Mouse (Mus musculus): Measurements from ENCODE around the gene Cd209a. TPM values are rescaled to one million over a fixed set of nuclear protein-coding genes. Genes with fewer than 3 reads are reported as not detected.
"Not testable (repeated sequence)": the region's sequence is repeated elsewhere in the genome, so short reads cannot be mapped to it uniquely, and the experiment has no call there.

The Cd209a gene
- polyA plus RNA-seq (2015; fragmentation: Nextera tagmentation; extraction: Ambion mirVana): 0.22 and 0.61 TPM in 2 replicates

- no peak within 1 kb of the TSS for H3K4me2 ChIP-seq (replicated peaks)
- no peak within 1 kb of the TSS for H3K27ac ChIP-seq (replicated peaks)
- H3K36me3 ChIP-seq: no peaks in the 10 kb centered on the region
- WGBS: 90% methylated on average over 4 of the region's 4 CpGs
- H3K9ac ChIP-seq: no peak within 1 kb of the TSS
- no peaks in the 10 kb centered on the region for H3K27me3 ChIP-seq
- no peaks in the 10 kb centered on the region for H3K9me3 ChIP-seq (replicated peaks)
- no peak for ATAC-seq (ENCODE audit: insufficient number of reproducible peaks, low FRiP score, low TSS enrichment, low read depth)
- no peak within 1 kb of the TSS for H3K4me3 ChIP-seq (replicated peaks)
- H3K4me1 ChIP-seq: no peaks in the 10 kb centered on the region
These were observed at the start of gene Cd209a for GRCm38 (mm10) chr8:3748761-3749160. Cd209a (minus strand) TSS chr8:3748984.

GRCm38 (mm10) chr8:3768641-3769040 is 19.9 kb upstream of the Cd209a start:
- not testable (repeated sequence) for H3K4me2 ChIP-seq (replicated peaks); H3K4me3 ChIP-seq (replicated peaks); H3K9ac ChIP-seq; H3K4me1 ChIP-seq; H3K36me3 ChIP-seq; H3K27ac ChIP-seq (replicated peaks); H3K27me3 ChIP-seq; ATAC-seq (ENCODE audit: insufficient number of reproducible peaks, low FRiP score, low TSS enrichment, low read depth); H3K9me3 ChIP-seq (replicated peaks)
- WGBS: 86% methylated on average over 5 of the region's 5 CpGs

GRCm38 (mm10) chr8:3754261-3754850 is 5.6 kb upstream of the Cd209a start:
- Histone ChIP-seq H3K27me3 (no peaks in the 10 kb centered on the region), H3K9me3 (replicated peaks) (no peaks in the 10 kb centered on the region), H3K9ac (no peak overlapping the region), H3K4me2 (replicated peaks) (no peak overlapping the region), H3K4me1 (no peaks in the 10 kb centered on the region), H3K4me3 (replicated peaks) (no peak overlapping the region), H3K36me3 (no peaks in the 10 kb centered on the region), H3K27ac (replicated peaks) (no peak overlapping the region)
- peak; percentile 100 for ATAC-seq (ENCODE audit: insufficient number of reproducible peaks, low FRiP score, low TSS enrichment, low read depth)
- 60% methylated on average over 18 of the region's 18 CpGs for WGBS

GRCm38 (mm10) chr8:3736947-3737346 is 11.8 kb downstream of the Cd209a start:
- WGBS: 85% methylated on average over 2 of the region's 2 CpGs
- ATAC-seq (ENCODE audit: insufficient number of reproducible peaks, low FRiP score, low TSS enrichment, low read depth): no peak
- Histone ChIP-seq H3K9me3 (replicated peaks) (no peaks in the 10 kb centered on the region), H3K4me2 (replicated peaks) (no peak overlapping the region), H3K27me3 (no peaks in the 10 kb centered on the region), H3K4me3 (replicated peaks) (no peak overlapping the region), H3K9ac (no peak overlapping the region), H3K4me1 (no peaks in the 10 kb centered on the region), H3K36me3 (no peaks in the 10 kb centered on the region), H3K27ac (replicated peaks) (no peak overlapping the region)

- no peak for ATAC-seq (ENCODE audit: insufficient number of reproducible peaks, low FRiP score, low TSS enrichment, low read depth)
- Histone ChIP-seq H3K36me3 (no peaks in the 10 kb centered on the region), H3K9me3 (replicated peaks) (no peaks in the 10 kb centered on the region), H3K9ac (no peak overlapping the region), H3K4me3 (replicated peaks) (no peak overlapping the region), H3K27ac (replicated peaks) (no peak overlapping the region), H3K4me1 (no peaks in the 10 kb centered on the region), H3K4me2 (replicated peaks) (no peak overlapping the region), H3K27me3 (no peaks in the 10 kb centered on the region)
- 92% methylated on average over 2 of the region's 2 CpGs for WGBS
These were observed 13.2 kb downstream of the Cd209a start for GRCm38 (mm10) chr8:3735599-3735998.

- Histone ChIP-seq H3K4me2 (replicated peaks) (no peak overlapping the region), H3K27me3 (no peaks in the 10 kb centered on the region), H3K36me3 (no peaks in the 10 kb centered on the region), H3K4me3 (replicated peaks) (no peak overlapping the region), H3K9me3 (replicated peaks) (no peaks in the 10 kb centered on the region), H3K27ac (replicated peaks) (no peak overlapping the region), H3K9ac (no peak overlapping the region), H3K4me1 (no peaks in the 10 kb centered on the region)
- WGBS: 45% methylated on average over 1 of the region's 1 CpGs
- no peak for ATAC-seq (ENCODE audit: insufficient number of reproducible peaks, low FRiP score, low TSS enrichment, low read depth)
These were observed 14.7 kb downstream of the Cd209a start for GRCm38 (mm10) chr8:3734084-3734483.

- H3K4me2 ChIP-seq (replicated peaks): no peak overlapping the region
- H3K27me3 ChIP-seq: no peaks in the 10 kb centered on the region
- H3K4me1 ChIP-seq: no peaks in the 10 kb centered on the region
- H3K9me3 ChIP-seq (replicated peaks): no peaks in the 10 kb centered on the region
- no peak overlapping the region for H3K27ac ChIP-seq (replicated peaks)
- WGBS: 33% methylated on average over 1 of the region's 1 CpGs
- no peak overlapping the region for H3K4me3 ChIP-seq (replicated peaks)
- no peaks in the 10 kb centered on the region for H3K36me3 ChIP-seq
- H3K9ac ChIP-seq: no peak overlapping the region
- no peak for ATAC-seq (ENCODE audit: insufficient number of reproducible peaks, low FRiP score, low TSS enrichment, low read depth)
These were observed 27.7 kb downstream of the Cd209a start for GRCm38 (mm10) chr8:3721041-3721440.

GRCm38 (mm10) chr8:3720551-3720950 is 28.2 kb downstream of the Cd209a start, which contains the start of gene Clec4g:
Clec4g (minus strand) TSS chr8:3720651.
- WGBS: 70% methylated on average over 5 of the region's 5 CpGs
- Histone ChIP-seq H3K4me3 (replicated peaks) (no peak within 1 kb of the TSS), H3K27ac (replicated peaks) (no peak within 1 kb of the TSS), H3K27me3 (no peaks in the 10 kb centered on the region), H3K9me3 (replicated peaks) (no peaks in the 10 kb centered on the region), H3K36me3 (no peaks in the 10 kb centered on the region), H3K4me1 (no peaks in the 10 kb centered on the region), H3K9ac (no peak within 1 kb of the TSS), H3K4me2 (replicated peaks) (no peak within 1 kb of the TSS)
- no peak for ATAC-seq (ENCODE audit: insufficient number of reproducible peaks, low FRiP score, low TSS enrichment, low read depth)

GRCm38 (mm10) chr8:3718559-3718958 is 30.2 kb downstream of the Cd209a start:
- ATAC-seq (ENCODE audit: insufficient number of reproducible peaks, low FRiP score, low TSS enrichment, low read depth): no peak
- no peaks in the 10 kb centered on the region for H3K4me1 ChIP-seq
- 14% methylated on average over 14 of the region's 14 CpGs for WGBS
- H3K36me3 ChIP-seq: no peaks in the 10 kb centered on the region
- H3K27me3 ChIP-seq: no peaks in the 10 kb centered on the region
- no peaks in the 10 kb centered on the region for H3K9me3 ChIP-seq (replicated peaks)
- H3K4me3 ChIP-seq (replicated peaks): no peak overlapping the region
- H3K9ac ChIP-seq: no peak overlapping the region
- no peak overlapping the region for H3K4me2 ChIP-seq (replicated peaks)
- no peak overlapping the region for H3K27ac ChIP-seq (replicated peaks)

- no peak for ATAC-seq (ENCODE audit: insufficient number of reproducible peaks, low FRiP score, low TSS enrichment, low read depth)
- no peaks in the 10 kb centered on the region for H3K27me3 ChIP-seq
- no peak overlapping the region for H3K4me2 ChIP-seq (replicated peaks)
- H3K36me3 ChIP-seq: no peaks in the 10 kb centered on the region
- 80% methylated on average over 12 of the region's 12 CpGs for WGBS
- no peak overlapping the region for H3K27ac ChIP-seq (replicated peaks)
- no peaks in the 10 kb centered on the region for H3K4me1 ChIP-seq
- H3K4me3 ChIP-seq (replicated peaks): no peak overlapping the region
- H3K9me3 ChIP-seq (replicated peaks): no peaks in the 10 kb centered on the region
- H3K9ac ChIP-seq: no peak overlapping the region
These were observed 31.3 kb downstream of the Cd209a start for GRCm38 (mm10) chr8:3717321-3717954.

GRCm38 (mm10) chr8:3711646-3712045 is 37.1 kb downstream of the Cd209a start:
- Histone ChIP-seq H3K4me3 (replicated peaks) (no peak overlapping the region), H3K9me3 (replicated peaks) (no peaks in the 10 kb centered on the region), H3K27me3 (no peaks in the 10 kb centered on the region), H3K36me3 (no peaks in the 10 kb centered on the region), H3K4me1 (no peaks in the 10 kb centered on the region), H3K4me2 (replicated peaks) (no peak overlapping the region), H3K27ac (replicated peaks) (no peak overlapping the region), H3K9ac (no peak overlapping the region)
- ATAC-seq (ENCODE audit: insufficient number of reproducible peaks, low FRiP score, low TSS enrichment, low read depth): no peak
- WGBS: 49% methylated on average over 2 of the region's 2 CpGs

- ATAC-seq (ENCODE audit: insufficient number of reproducible peaks, low FRiP score, low TSS enrichment, low read depth): no peak
These were observed 38.5 kb downstream of the Cd209a start for GRCm38 (mm10) chr8:3710312-3710711.

More at GRCm38 (mm10) chr8:3710312-3710711, 38.5 kb downstream of the Cd209a start:
- Histone ChIP-seq H3K27ac (replicated peaks) (no peak overlapping the region), H3K4me1 (no peaks in the 10 kb centered on the region), H3K4me3 (replicated peaks) (no peak overlapping the region), H3K36me3 (no peaks in the 10 kb centered on the region), H3K4me2 (replicated peaks) (no peak overlapping the region), H3K27me3 (no peaks in the 10 kb centered on the region), H3K9me3 (replicated peaks) (no peaks in the 10 kb centered on the region), H3K9ac (no peak overlapping the region)
- 74% methylated on average over 3 of the region's 3 CpGs for WGBS
